Mouse (Mus musculus): ENCODE results near the gene Tcf7l1. TPM values are rescaled to one million over a fixed set of nuclear protein-coding genes. Genes with fewer than 3 reads are reported as not detected.

Tcf7l1 gene
- total RNA-seq, 1 experiment from 2014 or later: not detected

DNA sequence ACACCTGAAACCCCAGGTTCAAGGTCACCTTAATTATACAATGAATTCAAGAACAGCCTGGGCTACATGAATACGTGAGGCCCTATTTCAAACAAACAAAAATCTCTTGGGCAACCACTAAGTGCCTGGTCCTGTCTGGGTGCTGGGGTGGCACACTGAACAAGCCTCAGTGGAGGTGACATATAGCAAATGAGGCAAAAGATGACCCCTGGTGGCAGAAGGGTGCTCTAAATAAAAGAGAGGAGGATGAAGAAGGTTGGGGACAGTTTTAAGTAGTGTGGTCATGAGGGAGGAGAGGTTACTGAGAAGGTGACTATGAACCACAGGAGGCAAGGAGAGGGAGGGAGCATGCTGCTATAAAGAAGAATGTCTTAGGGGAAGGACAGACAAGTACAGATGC lies 37.8 kb downstream of the Tcf7l1 start:
- ATAC-seq (replicated peaks; ENCODE audit: insufficient number of reproducible peaks, low FRiP score, low TSS enrichment, poor library complexity, severe bottlenecking): no peak

DNA sequence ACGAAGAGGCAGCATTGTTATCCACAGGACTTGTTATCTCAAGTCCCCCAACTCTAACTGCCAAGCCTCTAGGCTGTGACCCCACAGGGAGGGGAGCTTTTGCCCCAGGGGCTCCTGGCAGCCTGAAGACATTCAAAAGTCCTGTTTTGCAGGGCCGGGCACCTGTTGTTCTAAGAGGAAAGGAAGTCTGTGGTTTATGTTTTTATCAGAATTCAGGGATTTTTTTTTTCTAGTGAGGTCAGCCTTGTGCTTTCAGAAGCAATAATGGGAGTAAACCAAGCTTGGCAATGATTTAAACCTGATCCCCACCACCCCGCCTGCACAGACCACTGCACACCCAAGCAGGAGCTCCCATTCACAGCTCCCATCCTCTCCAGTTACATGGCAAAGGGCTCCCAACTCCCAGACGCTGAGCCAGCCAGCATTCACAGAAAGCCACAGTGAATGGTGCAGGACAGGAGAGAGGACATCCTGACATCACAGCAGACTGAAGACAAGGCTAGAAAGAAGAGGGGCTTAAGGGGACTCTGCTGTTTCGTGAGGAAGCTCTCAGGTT lies 40.1 kb downstream of the Tcf7l1 start:
- ATAC-seq (replicated peaks; ENCODE audit: insufficient number of reproducible peaks, low FRiP score, low TSS enrichment, poor library complexity, severe bottlenecking): no peak

DNA sequence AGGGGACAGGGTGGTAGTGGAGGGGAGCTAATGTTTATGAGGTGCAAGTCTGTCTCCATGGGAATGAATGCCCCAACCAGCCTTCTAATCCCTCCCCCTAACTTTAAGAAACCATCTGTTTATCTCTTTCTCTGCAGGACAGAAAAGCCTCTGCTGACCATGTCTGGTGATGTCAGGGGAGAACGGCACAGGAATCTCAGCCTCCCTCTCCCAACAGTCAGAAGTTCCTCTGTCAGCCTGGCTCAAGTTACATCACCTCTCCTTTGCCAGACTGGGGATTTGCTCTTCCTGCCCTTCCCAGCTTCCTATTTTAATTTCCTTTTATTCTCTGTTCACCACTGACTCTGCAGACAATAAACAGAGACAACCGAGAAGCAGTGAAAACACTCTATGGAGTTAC lies 40.6 kb downstream of the Tcf7l1 start:
- no peak for ATAC-seq (replicated peaks; ENCODE audit: insufficient number of reproducible peaks, low FRiP score, low TSS enrichment, poor library complexity, severe bottlenecking)

DNA sequence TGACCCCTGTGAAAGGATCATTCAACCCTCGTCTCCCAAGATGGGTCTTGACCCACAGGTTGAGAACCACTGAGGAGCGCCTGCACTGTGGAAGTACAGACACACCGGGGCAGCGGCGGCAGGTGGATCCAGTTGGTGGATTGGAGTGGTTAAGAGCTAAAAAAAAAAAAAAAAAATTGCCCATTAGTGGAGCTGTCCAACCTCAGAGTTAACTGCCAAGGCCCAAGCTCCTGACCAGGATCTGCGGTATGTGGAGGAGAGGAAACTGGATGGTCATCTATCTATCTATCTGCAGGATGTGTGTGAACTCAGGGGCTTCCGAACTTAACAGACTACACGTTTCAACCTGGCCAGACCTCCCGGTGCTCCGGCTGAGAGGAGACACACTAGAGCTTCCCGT lies 41.2 kb downstream of the Tcf7l1 start:
- no peak for ATAC-seq (replicated peaks; ENCODE audit: insufficient number of reproducible peaks, low FRiP score, low TSS enrichment, poor library complexity, severe bottlenecking)

DNA sequence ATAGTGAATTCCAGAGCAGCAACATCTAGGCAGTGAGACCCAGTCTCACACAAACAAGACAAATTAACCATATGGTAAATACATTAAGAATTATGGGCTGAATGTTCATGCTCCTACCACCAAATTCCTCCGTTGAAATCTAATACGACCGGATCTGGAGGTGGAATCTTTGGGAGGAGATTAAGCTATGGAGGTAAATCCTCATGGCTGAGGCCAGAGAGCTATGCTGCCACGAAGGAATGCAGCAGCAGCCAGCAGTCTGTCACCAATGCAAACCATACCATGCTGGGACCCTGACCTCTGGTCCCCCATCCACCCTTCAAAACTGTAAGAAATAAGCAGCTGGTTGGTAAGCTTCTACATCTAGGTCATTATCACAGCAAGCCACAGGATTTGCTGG lies 41.9 kb downstream of the Tcf7l1 start:
- no peak for ATAC-seq (replicated peaks; ENCODE audit: insufficient number of reproducible peaks, low FRiP score, low TSS enrichment, poor library complexity, severe bottlenecking)

DNA sequence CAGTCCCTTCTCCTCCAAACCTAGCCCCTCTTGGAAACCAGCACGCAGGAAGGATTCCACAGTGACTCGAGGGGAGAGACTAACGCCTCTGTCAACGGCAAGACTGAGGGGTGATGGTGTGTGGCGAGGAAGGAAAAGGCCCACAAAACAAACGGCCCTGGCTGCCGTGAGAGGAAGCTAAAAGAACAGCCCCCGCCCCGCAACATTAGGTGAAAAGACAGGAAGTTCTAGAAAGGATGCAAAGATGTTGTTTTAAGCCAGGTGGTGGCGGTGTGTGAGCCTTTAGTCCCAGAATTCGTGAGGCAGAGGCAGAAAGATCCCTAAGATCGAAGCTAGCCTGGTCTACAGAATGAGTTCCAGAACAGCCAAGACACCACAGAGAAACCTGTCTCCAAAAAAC lies 43.3 kb downstream of the Tcf7l1 start:
- ATAC-seq (replicated peaks; ENCODE audit: insufficient number of reproducible peaks, low FRiP score, low TSS enrichment, poor library complexity, severe bottlenecking): no peak

DNA sequence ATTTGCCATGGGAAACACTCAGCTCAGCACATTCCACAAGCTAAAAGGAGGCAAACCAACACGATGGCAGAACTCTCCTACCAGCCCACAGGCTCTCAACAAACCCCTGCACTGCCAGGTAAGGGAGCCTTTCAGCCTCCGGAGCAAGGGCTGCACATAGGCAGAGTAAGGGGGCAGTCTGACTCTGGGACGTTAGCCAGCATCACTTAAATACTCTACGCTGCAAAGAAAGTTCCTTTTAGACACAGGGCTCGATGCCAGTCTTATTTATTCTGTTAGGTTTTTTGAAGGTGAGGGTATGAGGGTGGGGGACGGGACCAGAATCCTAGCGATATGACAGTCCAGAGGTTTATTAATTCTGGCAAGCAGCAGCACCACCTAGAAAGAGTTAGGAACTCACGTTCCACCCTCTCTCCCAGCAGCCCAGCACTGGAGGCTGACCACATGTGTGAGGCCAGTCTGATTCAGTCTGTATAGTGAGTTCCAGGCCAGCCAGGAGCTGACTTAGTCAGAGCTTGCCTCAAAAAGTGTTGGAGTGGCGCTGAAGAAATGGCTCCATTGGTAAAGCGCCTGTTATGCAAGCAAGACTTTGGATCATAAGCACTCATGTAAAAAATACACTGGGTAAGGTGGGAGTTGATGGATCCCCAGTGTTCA lies 44.8 kb downstream of the Tcf7l1 start:
- ATAC-seq (replicated peaks; ENCODE audit: insufficient number of reproducible peaks, low FRiP score, low TSS enrichment, poor library complexity, severe bottlenecking): no peak

DNA sequence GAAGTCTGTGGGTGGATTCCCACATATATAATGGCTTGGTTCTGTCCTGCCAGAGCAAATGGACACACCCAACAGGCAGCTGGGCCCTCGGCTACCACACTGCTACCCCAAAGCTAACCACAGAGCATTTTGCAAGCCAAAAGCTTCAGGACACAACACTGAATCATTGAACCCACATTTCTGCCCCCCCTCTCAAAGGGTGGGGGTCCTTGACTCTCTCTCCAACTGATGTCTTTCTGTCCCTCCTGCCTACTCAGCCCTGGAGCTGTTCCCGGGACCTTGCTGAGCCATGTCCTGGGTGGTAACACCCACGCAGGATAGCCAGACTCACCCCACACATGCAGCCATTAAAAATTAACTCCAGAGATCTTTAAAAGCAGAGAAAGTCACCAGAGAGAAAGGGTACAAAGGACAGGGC lies 45.4 kb downstream of the Tcf7l1 start:
- no peak for ATAC-seq (replicated peaks; ENCODE audit: insufficient number of reproducible peaks, low FRiP score, low TSS enrichment, poor library complexity, severe bottlenecking)

DNA sequence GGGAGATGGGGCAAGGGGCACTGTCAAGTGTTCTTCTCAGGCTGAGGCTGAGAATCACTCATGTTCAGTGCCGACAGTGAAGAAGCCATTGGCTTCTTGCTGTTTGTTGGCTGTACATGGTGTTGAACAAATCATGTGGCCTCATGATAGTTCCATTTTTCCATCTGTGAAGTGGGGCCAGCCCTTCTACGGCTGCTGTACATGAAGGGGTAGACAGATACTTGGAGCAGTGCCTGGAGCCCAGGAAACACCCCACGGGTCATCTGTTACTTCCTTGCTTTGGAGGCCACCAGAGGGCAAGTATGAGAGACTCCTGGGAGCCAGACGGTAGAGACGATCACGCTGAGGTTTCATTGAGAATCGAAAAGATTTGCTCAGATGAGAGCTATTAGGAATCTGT lies 46.7 kb downstream of the Tcf7l1 start:
- ATAC-seq (replicated peaks; ENCODE audit: insufficient number of reproducible peaks, low FRiP score, low TSS enrichment, poor library complexity, severe bottlenecking): no peak

DNA sequence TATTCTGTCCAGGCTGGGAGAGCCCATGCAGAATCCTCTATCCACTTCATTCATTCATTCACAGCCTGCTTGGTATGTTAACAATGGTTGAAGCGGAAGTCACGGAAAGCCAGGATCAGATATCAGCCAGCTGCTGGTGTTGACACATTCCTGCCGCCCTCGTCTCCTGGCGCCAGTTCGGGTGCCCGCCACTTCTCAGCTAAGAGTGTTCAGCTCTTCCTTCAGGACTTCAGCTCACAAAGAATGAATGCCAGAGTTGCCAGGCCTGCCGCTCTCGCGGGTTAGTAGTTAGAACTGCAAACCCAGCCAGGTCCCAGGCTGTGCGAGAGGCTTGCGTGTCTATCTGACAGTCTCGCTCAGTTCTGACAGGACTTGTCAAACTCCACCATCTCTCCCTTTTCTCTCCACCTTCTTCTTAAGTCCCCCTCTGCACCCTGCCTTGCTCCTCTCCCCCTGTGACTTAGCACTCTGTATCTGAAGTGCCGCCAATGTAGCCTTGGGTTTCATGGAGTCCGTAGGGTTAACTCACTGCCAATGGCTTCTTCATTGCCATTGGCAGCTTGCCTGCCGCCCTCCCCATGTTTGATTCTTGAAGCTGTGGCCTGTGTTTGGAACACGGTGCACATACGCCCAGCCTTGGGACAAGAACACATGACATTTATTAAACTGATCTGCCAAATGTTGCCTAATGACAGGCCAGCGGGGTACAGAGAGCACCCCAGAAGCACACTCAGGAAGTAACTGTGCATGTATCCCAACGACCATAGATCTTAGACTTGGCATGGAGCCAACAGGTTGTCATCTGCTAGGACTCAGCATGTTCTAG lies 48.2 kb downstream of the Tcf7l1 start:
- no peak for ATAC-seq (replicated peaks; ENCODE audit: insufficient number of reproducible peaks, low FRiP score, low TSS enrichment, poor library complexity, severe bottlenecking)

DNA sequence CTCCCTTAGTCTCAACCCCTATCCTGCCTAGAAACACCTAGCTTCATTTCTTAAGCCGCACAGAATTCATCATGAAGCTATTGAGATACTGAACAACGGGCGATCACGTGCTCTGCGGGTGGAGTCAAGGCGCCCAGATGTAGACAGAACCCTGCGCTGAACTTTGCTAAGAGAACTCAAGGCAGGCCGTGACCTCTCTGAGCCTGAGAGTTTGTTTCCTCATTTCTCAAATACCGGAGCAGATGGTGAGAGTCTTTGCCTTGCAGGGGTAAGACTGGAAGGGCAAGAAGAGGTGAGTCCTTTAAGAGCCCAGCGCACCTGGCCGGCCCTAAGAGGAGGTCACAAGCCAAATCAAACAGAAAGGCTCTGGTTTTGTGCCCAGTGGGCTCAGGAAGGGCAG lies 52.2 kb downstream of the Tcf7l1 start:
- ATAC-seq (replicated peaks; ENCODE audit: insufficient number of reproducible peaks, low FRiP score, low TSS enrichment, poor library complexity, severe bottlenecking): no peak

DNA sequence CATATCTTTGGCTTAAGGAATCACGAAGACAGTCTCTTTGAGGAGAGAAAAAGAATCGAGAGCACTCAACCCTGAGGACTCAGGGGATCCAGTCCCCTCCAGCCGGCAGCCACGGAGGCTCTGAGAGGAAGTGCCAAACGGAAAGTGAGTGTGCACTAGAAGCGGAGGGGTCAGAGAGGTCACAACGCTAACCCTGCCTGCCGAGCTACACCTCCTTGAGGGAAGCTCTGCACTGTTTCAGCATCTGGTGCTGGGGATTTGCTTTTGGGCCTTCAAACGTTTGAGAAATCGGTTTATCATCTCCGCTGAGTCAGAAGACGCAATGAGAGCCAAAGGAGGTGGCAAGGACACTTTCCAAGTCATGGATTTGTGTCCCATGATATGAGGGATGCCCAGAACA lies 53.8 kb downstream of the Tcf7l1 start:
- no peak for ATAC-seq (replicated peaks; ENCODE audit: insufficient number of reproducible peaks, low FRiP score, low TSS enrichment, poor library complexity, severe bottlenecking)

DNA sequence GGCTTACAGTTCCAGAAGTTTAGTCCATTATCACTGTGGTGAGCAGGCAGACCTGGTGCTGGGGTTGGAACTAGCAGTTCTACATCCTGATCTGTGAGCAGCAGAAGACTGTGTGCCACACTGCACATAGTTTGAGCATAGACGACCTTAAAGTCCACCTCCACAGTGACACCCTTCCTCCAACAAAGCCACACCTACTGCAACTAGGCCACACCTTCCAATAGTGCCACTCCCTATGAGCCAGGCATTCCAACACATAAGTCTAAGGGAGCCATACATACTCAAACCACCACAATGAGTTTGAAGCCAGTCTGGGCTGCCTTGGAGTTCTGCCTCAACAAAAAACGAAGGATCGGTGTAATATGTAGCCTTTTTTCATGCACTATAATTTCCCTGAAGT lies 55.7 kb downstream of the Tcf7l1 start:
- no peak for ATAC-seq (replicated peaks; ENCODE audit: insufficient number of reproducible peaks, low FRiP score, low TSS enrichment, poor library complexity, severe bottlenecking)

DNA sequence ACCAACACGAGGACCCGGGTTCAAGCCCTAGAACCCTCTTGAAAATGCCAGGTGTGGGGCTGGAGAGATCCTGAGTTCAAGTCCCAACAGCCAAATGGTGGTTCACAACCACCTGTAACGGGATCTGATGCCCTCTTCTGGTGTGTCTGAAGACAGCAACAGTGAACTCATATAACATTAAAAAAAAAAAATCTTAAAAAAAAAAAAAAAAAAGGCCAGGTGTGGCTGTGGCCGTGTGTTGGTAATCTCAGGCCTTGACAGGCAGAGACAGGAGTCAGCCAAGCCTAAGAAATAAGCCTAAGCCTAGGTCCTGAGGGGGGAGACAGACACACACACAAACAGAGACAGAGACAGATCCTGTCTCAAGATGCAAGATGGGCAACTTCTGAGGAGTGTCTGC lies 56.9 kb downstream of the Tcf7l1 start:
- ATAC-seq (replicated peaks; ENCODE audit: insufficient number of reproducible peaks, low FRiP score, low TSS enrichment, poor library complexity, severe bottlenecking): no peak

DNA sequence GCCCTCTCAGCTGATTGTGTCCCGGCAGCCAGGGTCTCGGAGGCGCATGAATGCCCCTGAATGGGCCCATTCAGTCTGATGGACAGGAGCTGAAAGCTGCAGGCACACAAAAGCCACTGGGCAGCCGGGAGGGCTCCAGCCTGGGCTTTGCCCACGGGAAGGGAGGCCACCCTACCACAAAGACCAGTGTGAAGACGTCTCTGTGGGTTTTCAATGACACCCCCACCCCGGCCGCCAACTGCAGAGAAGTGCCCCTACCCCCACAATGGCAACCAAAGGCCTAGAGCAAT lies 58.5 kb downstream of the Tcf7l1 start:
- ATAC-seq (replicated peaks; ENCODE audit: insufficient number of reproducible peaks, low FRiP score, low TSS enrichment, poor library complexity, severe bottlenecking): no peak

DNA sequence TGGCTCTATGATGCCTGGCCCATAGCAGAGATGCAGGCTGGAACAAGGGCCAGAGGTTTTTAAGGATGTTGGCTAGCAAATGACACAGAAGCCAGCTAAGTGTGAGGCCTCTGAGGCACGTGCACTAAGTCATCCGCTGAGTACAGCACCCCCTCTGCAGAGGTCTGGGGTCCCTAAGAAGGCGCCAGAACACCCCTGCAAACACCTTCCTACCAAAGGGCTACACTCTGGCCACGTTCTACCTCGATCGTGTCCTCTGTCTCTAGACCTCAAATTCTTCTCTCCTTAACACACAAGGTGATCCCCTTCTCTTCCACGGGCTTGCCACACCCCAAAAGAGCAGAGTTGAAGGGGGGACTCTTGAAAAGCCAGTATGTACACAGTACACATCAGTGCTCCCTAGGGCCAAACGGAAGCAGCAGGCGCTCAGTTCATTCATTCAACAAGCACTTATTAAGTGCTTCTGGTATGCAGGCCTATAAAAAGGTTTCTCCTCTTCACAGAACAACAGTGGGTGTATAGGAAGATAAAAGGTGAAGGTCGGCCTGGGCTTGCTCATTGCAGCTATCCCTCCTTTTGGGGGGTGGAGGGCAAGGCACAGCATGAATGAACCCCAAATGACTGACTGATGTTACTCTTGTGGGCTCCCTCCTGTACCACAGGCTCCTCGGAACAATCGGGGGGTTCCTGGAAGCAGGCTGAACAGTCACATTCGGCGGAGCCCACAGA lies 59.1 kb downstream of the Tcf7l1 start:
- ATAC-seq (replicated peaks; ENCODE audit: insufficient number of reproducible peaks, low FRiP score, low TSS enrichment, poor library complexity, severe bottlenecking): no peak

DNA sequence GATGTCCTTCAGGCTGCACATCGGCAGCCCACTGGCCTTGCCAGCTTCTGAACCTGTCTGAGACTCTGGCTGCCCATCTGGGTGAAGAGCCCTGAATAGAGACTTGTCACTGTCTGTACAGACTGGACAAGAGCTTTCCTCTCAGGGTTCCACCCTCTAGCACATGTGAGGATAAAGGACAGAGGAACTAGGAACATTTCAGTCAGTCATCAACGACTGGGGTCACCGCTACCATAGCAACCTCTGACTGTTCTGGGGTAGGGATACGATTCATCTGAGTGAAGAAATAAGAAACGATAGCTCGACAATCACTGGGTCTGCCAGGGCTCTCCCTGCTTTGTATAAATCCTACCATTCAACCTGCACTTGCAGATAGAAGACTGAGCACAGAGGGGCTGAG lies 61.2 kb downstream of the Tcf7l1 start:
- ATAC-seq (replicated peaks; ENCODE audit: insufficient number of reproducible peaks, low FRiP score, low TSS enrichment, poor library complexity, severe bottlenecking): no peak

DNA sequence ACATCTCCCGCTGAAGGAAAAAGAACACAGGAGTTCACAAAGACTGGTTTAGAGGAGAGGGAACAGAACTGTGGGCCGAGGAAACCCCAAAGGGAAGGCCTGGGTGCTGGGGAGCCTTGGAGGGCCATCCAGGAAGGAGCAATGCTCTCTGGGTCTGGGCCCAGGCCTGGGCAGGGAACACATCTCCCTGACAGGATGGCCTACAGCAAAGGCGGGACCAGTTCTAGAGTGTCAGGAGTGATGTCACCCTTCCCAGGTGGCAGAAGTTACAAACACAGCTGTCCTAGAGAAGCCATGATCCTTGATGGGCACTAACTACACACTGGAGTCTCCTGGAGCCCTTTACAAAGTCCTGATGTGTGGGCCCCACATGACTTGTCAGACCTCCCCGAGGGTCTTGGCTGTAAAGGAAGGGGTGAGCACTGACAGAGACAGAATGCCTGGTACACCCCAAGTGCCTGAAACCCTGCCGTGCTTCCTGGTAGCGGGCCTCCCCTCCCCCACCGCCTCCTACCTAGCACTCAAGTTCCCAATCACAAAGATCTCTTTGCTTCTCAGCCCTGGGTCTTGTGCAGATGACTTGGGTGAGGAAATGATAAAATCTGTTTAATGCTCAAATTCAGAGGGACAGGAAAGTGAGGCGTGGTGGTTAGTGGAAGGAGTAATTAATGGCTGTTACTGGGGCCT lies 64.4 kb downstream of the Tcf7l1 start:
- no peak for ATAC-seq (replicated peaks; ENCODE audit: insufficient number of reproducible peaks, low FRiP score, low TSS enrichment, poor library complexity, severe bottlenecking)

DNA sequence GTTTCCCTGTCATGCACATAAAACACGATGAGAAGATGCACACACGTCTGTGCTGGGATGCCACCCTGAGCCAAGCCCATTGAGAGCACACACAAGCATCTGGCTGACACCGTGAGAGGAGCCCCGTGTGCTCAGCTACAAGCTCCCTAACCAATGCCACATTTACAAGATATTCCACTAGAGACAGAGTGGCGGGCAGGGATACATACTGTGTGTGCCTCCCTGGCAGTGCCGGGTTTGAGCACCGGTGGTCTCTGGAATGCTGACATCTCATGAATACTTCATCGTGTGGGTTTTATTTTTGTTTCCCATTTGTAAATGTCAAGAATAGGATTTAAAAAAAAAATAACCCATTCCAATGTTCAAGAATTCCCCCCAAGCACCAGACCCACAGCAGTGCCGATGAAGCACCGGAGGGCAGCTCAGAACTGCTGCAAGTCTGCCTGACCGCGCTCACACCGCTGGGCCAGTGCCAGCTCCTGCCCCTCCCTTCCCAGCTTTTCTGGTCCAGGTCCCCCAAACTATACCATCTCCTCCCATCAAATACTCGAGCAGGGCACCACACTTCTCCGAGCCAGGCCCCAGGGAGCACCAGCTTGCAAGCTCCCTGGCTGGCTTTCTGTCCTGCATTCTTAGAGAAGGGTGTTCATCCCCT lies 65.2 kb downstream of the Tcf7l1 start:
- ATAC-seq (replicated peaks; ENCODE audit: insufficient number of reproducible peaks, low FRiP score, low TSS enrichment, poor library complexity, severe bottlenecking): no peak

Measured in monocyte, adult 5-6 weeks (primary cell).